Mouse (Mus musculus): ENCODE data around the gene Ticam1.

GRCm38 (mm10) chr17:56273482-56273881, 3.1 kb downstream of the Ticam1 start:
- TF ChIP-seq POLR2A (IDR thresholded peaks at IDR 0.05; ENCODE audit: insufficient read depth, low read length) (no peak), CTCF (IDR thresholded peaks at IDR 0.05; ENCODE audit: low read depth, low read length) (no peak)

Data from ES-Bruce4 (cell line).